Mouse (Mus musculus) B cell, adult 67 days (primary cell): ENCODE measurements around the gene Olfr1338. TPM values are rescaled to one million over a fixed set of nuclear protein-coding genes. Genes with fewer than 3 reads are reported as not detected.

Experiments used
- total RNA-seq, 2 experiments: library from RNA; stranded (reverse); gene quantifications; 4 replicates each; pipeline ENCODE4 v1.2.4; 2023

Olfr1338 gene
- total RNA-seq = not detected

DNA sequence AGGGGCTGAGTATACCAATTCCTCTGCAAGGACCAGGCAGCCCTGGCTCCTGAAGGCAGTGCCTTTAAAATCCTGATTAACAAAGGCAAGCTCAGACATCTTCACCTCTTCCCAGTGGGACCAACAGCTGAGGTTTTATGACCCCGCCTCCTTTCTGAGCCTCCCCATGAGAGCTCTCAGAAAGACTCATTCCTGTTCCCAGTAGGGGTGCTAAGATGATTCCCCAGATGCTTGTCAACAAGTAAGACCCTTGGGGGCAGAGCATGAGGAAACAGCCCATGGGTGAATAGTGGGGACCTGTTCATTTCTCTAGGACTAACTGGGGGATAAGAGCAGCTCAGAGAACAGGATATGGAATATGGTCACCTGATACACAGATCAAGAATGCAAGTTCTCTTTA, at the start of gene Olfr1338:
TSS of gene Olfr1338 (minus strand) at position 101 of the 400 bp plus-strand sequence.

DNA sequence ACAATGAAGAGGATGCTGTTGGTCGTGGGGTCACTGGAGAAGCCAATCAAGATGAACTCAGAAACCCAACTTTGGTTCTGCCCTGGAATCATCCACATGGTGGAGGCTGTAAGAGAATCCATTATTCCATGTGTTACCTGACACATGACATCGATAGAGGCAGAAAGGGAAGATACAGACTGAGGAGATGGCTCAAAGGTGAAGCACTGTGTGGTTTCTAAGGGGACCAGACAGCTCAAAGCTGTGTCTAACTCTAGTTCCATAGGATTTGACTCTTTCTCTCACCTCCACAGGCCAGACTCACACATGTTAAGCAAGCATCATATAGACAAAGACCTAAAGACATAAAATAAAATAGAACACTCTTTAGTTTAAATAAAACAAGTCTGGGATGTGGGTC, 23.9 kb upstream of the Olfr1338 start, which contains the start of gene Olfr1337:
TSS of gene Olfr1337 (minus strand) at position 101 of the 400 bp plus-strand sequence.

GRCm38 (mm10) chr4:118731875-118732274, 26.7 kb downstream of the Olfr1338 start, which contains the start of gene Olfr1339:
TSS of gene Olfr1339 (plus strand) at chr4:118732175.

DNA sequence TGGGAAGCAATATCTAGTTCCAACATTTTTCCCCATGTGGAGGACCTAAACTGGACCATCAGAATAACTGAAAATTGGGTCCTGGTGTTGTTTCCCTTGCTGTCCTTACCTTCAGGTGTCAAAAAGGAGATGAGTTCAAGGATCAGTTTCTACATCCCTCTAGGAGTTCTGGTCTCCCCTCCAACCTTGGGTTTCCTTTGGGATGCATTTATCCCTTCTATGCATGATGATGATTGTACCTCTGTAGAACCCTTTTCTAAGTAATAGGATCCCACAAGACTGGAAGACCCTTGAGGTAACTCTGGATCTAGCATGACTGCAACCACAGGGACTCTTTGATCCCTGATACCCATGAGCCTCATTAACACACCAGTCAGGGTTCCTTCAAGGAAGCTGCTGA, 38.7 kb downstream of the Olfr1338 start, which contains the start of gene Olfr1340:
TSS of gene Olfr1340 (plus strand) at position 301 of the 400 bp plus-strand sequence.

DNA sequence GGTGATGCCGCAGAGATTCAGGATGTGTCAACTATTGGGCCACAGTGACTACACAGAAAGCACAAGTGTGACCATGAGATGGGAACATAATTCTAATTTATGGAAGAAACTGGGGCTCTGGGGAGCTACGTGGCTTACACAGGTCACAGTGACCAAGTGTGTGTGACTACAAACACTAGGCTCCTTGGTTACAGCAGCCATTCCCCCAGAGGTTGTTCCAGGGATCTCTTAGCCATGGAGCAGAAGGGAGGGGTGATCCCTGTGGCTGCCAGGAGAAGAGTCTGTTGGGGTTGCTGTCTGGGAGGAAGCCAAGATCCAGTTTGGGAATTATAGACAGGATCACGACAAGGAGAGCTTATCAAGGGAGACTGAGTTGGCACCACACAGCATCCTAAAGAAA, 55.3 kb downstream of the Olfr1338 start, which contains the start of gene Olfr1341:
TSS of gene Olfr1341 (plus strand) at position 301 of the 400 bp plus-strand sequence.

Other genes with a start within 250 kb of the Olfr1338 start
- not detected for gene 2610528J11Rik, start 231.7 kb downstream of the Olfr1338 start, total RNA-seq
- gene Tmem125, start 214.7 kb downstream of the Olfr1338 start, total RNA-seq = not detected
- gene Cfap57, start 138.0 kb downstream of the Olfr1338 start, total RNA-seq = not detected
- gene Ebna1bp2, start 137.9 kb downstream of the Olfr1338 start, total RNA-seq = 10 to 100 TPM; 62.6 to 70.9 TPM
- not detected for gene Olfr62, start 99.8 kb downstream of the Olfr1338 start, total RNA-seq
- gene Olfr1342, start 66.0 kb downstream of the Olfr1338 start, total RNA-seq = not detected
- not detected for gene Olfr1341, start 55.2 kb downstream of the Olfr1338 start, total RNA-seq
- gene Olfr1340, start 38.6 kb downstream of the Olfr1338 start, total RNA-seq = not detected
- not detected for gene Olfr1339, start 26.6 kb downstream of the Olfr1338 start, total RNA-seq
- gene Olfr1337, start 23.8 kb upstream of the Olfr1338 start, total RNA-seq = not detected
- gene Olfr1335, start 51.2 kb upstream of the Olfr1338 start, total RNA-seq = not detected
- gene Olfr1333, start 77.5 kb upstream of the Olfr1338 start, total RNA-seq = not detected
- gene Olfr1331, start 105.9 kb upstream of the Olfr1338 start, total RNA-seq = not detected
- gene Olfr1330, start 129.9 kb upstream of the Olfr1338 start, total RNA-seq = not detected
- gene Olfr1329, start 158.7 kb upstream of the Olfr1338 start, total RNA-seq = not detected
- gene Olfr1328, start 179.9 kb upstream of the Olfr1338 start, total RNA-seq = not detected
- not detected for gene Lao1, start 202.8 kb upstream of the Olfr1338 start, total RNA-seq